Mouse (Mus musculus) telencephalon, adult 2 months (tissue): ENCODE measurements at regions not wholly inside any gene's neighbourhood (a gene's known extent, or its start where the extent isn't known, plus 50 kb on each side); places are given as distances from the start of the nearest gene placed in this dataset.
A peak's percentile ranks its signal among the peaks of the same experiment; 100 is the strongest.

ENCODE experiments used
- DNase-seq: peaks from one replicate; pipeline ENCODE4 v3.0.0-alpha.2; 2011; ENCODE audit warnings: low read depth, low spot score

DNA sequence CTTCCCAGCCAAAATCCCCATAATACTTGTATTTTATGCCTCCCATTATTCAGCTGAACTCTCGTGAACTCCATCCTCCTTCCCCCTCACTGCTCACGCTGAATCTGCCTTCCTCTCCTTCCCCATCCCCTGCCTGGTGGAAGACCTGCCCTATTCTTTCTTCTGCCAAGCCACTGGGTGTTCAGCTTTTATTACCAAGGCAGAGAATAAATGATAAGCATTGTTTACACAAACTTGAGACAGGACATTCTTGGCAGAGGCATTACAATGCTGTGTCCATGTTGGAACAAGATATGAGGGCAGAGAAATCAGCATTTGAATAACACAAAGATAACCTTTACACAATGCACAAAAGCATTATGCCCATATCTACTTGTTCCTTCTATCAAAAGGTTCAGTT is 80.2 kb downstream of the Dhrs2 start:
- DNase-seq = no peak

DNA sequence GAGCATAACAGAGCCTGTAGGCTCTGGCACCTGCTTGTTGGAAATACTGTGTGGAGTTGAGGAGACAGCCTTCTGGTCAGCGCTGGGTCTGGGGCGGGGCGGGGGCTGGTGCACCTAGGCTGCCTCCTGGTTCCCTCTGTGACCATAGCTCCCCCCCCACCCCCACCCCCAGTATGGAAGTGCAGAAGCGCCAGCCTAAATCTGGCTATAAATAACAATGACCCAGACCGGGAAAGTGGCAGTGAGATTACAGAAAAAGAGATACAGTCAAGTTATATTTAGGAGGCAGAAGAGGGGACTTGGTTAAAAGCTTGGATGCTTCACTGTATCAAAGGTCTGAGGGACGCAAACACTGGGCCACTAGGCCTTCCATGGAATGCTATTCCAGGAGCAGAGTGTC is 91.8 kb downstream of the Dhrs2 start:
- DNase-seq = no peak

- DNase-seq = no peak
These were observed 102.1 kb downstream of the Dhrs2 start for GRCm38 (mm10) chr14:55323897-55324296.

DNA sequence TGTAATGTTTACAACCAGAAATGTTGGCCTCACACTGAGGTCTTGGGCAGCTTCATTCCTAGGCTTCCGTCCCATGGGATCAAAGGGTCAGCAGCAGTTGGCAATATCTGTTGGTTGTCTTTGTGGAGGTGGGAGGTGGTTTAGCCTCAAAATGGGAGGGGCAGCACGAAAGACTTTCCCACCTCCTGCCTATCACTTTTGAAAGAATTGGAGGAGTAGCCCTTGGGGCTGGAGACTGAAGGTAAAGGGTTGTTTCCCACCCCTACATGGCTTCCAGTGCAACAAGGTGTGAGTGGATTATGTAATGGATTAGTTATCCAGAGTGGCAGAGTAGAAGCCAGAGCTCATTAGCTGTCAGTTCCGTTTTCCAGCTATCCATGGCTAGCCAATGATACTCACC is 102.5 kb downstream of the Dhrs2 start:
- DNase-seq = no peak

DNA sequence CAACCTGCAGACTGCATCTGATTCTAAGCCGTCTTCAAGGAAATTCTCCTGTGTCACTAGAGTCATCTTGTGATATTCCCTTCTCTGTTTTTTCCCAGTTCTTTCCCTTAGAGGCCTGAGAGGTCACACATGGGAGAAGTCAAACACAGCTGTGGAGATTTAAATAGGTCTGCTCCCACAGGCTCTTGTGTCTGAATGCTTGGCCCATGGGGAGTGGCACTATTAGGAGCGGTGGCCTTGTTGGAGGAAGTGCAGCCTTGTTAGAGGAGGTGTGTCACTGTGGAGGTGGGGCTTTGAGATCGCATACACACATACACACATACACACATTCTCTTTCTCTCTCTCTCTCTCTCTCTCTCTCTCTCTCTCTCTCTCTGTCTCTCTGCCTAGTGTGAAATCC is 112.0 kb downstream of the Dhrs2 start:
- DNase-seq = no peak

- DNase-seq = no peak
These were observed 112.5 kb downstream of the Dhrs2 start for GRCm38 (mm10) chr14:55334305-55334704.

DNA sequence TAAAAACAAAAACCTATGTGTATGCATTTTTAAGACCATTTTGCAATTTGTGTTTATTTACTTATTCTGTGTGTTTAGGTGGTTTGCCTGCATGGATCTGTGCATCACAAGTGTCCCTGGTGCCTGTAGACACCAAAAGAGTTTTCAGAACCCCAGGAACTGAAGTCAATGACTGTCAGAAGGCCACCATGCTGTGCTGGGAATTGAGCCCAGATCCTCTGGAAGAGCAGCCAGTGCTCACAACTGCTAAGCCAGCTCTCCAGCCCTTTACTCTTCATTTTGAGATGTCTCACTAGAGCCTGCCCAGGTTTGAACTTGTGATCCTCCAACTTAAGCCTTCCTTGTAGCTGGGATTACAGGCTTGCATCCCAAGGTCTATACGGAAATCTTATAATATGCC is 113.8 kb downstream of the Dhrs2 start:
- DNase-seq = no peak

DNA sequence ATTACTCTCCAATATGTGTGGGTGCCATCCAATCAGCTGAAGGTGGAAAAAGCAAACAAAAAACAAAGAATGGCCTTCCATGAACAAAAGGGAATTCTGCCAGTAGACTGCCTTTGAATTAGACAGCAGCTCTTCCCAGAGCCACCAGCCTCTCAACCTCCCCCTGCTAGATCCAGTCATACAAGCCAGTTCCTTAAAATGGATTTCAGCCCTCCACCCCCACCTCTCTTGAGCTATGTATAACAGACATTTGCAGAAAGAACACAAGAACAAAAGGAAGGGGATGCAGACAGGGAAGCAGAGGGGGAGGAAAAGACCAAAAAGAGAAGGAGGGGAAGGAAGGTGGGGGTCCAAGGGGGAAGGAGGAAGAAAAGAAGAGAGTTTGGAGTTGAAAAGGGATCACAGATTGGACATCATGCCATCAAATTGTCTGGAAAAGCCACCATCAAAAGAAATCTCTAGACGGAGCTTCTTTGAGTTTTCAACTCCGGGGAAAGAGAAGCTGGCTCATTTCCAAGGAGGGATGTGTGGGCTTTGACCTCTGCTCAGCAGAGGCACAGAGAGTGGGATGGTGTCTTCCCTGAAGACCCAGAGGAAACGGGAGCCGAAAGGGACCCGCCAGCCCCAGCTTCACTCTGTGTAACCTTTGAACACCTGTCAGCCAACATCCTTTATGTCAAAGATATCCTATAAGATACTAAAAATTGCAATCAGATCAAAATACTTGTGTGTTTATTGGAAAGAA is 114.8 kb downstream of the Dhrs2 start:
- DNase-seq = peak; percentile 45

- DNase-seq = no peak
These were observed 116.2 kb downstream of the Dhrs2 start for GRCm38 (mm10) chr14:55338010-55338409.

GRCm38 (mm10) chr14:55338500-55338899 is 116.7 kb downstream of the Dhrs2 start:
- DNase-seq = no peak

- no peak for DNase-seq
These were observed 117.3 kb downstream of the Dhrs2 start for GRCm38 (mm10) chr14:55339036-55339614.

DNA sequence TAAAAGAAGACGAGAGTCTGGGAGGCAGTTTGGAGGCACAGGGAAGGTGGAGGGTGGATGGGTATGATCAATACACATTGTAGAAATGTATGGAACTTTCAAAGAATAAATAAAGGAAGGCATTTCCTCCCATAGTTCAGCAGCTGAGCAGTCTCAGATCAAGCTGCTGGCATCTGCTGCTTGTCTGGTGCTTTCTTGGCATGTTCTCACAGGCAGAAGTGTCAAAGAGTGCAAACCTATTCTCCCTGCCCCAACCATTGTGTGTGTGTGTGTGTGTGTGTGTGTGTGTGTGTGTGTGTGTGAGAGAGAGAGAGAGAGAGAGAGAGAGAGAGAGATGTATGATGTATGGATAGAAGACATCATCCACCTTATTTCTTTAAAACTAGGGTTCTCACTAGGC is 121.5 kb downstream of the Dhrs2 start:
- DNase-seq = no peak

GRCm38 (mm10) chr14:55343914-55344313 is 122.1 kb downstream of the Dhrs2 start:
- no peak for DNase-seq

DNA sequence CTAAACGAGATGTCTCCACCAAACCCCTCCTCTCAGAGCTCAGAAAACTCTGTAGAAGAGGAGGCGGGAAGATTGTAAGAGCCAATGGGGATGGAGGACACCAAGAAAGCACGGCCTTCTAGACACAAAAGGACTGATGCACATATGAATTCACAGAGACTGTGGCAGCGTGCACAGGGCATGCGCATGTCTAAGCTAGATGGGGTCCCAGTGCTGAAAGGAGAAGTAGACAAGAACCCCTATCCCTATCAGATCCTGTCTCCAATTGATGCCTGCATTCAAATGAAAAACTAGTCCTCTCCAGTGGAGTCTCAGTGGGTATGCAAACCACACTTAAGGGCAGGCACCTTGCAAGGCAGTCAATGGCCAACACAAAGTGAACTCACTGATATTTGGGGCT is 123.3 kb downstream of the Dhrs2 start:
- no peak for DNase-seq

- peak; percentile 39 for DNase-seq
These were observed 126.3 kb downstream of the Dhrs2 start for GRCm38 (mm10) chr14:55348098-55348497.

- no peak for DNase-seq
These were observed 121.3 kb upstream of the Dhrs4 start for GRCm38 (mm10) chr14:55357258-55357657.

DNA sequence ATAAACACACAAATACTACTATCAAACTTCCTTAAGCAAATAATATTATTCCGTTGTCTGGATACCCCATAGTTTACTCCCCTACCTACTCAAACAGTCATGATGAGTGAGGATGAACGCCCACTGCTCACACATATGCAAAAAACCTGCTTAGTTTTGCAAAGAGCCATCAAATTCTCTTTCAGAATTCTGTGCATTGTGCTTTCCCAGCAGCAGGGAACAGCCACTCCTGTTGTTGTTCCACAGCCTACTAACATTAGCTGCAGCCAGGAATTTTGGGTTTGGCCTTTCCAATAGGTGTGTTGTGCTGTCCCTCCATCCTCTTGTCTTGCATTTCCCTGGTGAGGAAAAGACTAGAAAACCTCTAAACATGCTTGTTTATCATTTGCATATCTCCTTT is 120.1 kb upstream of the Dhrs4 start:
- DNase-seq = no peak

- DNase-seq = no peak
These were observed 116.2 kb upstream of the Dhrs4 start for GRCm38 (mm10) chr14:55362316-55362715.

DNA sequence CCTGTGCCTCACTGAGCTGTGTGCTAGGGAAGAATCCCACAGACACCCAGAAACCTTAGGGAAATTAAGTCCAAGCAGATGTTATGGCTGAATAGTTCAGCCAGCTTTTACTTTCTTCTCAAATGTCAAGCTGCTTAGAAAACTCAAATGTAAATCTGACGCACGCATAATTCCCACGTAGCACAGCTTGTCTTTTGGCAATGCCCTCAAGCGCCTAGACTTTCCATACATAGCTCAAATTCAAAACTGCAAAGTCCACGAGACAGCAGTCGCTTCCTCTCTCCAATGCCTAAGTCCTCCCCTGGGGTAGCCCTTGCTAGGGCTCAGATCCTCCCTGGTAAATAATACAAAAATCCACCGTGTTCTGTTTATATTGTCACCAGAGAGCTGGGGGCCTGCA is 115.8 kb upstream of the Dhrs4 start:
- no peak for DNase-seq

DNA sequence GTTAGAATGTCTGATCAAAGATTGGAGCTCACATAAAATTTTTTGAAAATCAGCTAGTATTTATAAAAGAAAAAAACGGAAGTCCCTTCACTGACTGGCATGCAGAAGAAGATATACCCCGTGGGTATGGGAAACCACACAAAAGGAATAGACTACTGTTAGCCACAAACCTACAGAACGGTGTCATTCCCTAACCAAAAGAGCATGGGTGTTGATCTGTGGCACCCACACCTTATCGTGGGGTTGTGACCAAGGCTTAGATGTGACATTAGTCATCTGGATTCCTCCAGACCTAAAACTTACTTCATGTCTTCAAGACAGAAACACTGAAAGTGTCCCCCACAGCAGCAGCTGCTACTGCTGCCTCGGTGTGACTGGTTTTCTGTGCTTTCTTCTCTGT is 108.2 kb upstream of the Dhrs4 start:
- DNase-seq = no peak

- DNase-seq = peak; percentile 64
These were observed 105.6 kb upstream of the Dhrs4 start for GRCm38 (mm10) chr14:55372960-55373359.

GRCm38 (mm10) chr14:55386773-55387172 is 91.8 kb upstream of the Dhrs4 start:
- DNase-seq = peak; percentile 65

GRCm38 (mm10) chr14:55387378-55387777 is 91.2 kb upstream of the Dhrs4 start:
- DNase-seq = no peak

GRCm38 (mm10) chr14:55392390-55392789 is 86.2 kb upstream of the Dhrs4 start:
- no peak for DNase-seq
